Mouse (Mus musculus) gastrocnemius, adult 18-20 months (tissue): ENCODE measurements around the gene Pcdh7. TPM values are rescaled to one million over a fixed set of nuclear protein-coding genes. Genes with fewer than 3 reads are reported as not detected.
"Not testable (repeated sequence)": the region's sequence is repeated elsewhere in the genome, so short reads cannot be mapped to it uniquely, and the experiment has no call there.

Experiments
- DNase-seq: peaks from one replicate; pipeline ENCODE4 v3.0.0; 2021; ENCODE audit warnings: low spot score
- long read RNA-seq, 2 experiments: library from polyadenylated mRNA; stranded (forward); transcript quantifications; one replicate each; pipeline ENCODE4 v2.0.0; 2021
- total RNA-seq, 2 experiments: library from RNA; stranded (reverse); gene quantifications; 2 replicates each; pipeline ENCODE4 v1.2.3; 2021

The Pcdh7 gene
- total RNA-seq = 1 to 10 TPM; 2.5 to 3.7 TPM
- long read RNA-seq, experiment 1 = 0 reads
- long read RNA-seq, experiment 2 = 0 reads

GRCm38 (mm10) chr5:57717906-57718875 lies at the start of gene Pcdh7:
Gene Pcdh7 (plus strand): TSS chr5:57717967.
- DNase-seq = peak; percentile 30

DNA sequence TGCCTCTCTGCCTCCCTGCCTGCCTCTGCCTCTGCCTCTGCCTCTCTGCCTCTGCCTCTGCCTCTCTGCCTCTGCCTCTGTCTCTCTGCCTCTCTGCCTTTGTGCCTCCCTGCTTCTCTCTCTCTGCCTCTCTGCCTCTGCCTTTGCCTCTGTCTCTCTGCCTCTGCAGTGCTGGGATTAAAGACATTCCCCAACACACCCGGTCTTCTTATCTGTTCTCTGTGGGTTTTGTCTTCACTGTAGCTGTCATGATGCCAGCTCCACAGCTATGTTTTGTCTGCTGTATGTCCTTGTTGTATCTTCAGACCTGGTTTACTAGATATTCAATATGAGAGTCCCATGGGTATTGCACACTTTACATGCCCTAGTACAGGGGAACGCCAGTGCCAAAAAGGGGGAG lies 40.8 kb upstream of the Pcdh7 start:
- DNase-seq = not testable (repeated sequence)

- DNase-seq = no peak
These were observed 9.4 kb upstream of the Pcdh7 start for GRCm38 (mm10) chr5:57708396-57708795.

DNA sequence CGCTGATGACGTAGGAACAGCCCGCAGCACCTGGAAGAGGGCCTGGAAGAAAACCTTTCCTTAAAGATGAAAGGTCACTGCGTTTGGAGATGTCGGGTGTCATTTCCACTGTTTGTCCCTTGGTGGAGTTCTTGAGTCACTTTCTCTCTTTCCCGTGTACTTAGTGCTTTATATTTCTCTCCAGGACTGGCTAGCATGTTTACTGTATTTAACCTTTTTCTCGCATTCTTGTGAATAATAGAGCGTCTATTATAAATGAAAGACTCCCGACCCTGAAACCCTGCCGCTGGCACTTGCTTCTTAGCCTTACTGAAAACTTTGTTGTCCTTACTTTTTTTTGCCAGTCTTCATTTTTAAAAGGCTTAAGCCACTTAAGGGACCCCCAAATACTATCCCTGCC lies 3.8 kb upstream of the Pcdh7 start:
- peak; percentile 21 for DNase-seq

- DNase-seq = peak; percentile 15
These were observed 2.9 kb upstream of the Pcdh7 start for GRCm38 (mm10) chr5:57714621-57715523.

DNA sequence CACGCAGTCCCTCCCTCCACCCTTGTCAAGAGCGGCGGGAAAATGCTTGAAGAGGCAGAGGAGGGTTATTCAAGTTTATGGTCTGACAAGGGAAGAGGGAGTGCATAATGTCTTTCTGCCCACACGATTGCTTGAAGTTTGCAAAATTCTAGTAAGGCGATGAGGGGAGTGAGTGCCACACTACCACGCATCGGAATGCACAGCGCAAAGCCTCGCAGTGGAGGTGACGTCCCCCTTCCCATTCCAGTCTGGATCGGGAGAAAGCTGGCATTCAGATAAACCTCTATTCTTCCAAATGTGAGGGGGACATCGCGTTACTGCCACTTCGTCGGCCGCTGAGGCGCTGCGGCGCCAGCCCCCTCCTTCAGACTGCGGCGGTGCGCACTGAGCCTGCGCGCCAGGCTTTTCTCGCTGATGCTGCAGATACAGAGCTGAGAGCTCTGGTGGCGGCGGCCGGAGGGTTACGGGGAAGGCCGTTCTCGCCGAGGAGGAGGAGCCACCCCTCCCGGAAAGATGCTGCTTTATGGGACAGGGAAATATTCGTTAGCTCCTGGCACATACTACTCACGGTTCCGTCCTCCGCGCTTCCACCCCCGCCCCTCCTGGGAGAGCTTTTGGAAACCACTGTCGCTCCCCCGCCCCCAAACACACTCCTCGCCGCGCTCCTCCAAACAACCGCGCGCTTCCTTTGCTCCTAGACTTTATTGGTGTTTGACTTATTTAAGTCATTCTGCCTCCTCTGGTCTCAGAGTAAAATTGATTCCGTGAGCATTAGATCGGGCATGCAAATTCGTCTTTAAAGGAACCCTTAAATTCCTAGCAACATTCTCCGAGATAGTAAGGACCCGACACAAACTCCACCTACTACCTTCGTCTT lies 2.0 kb upstream of the Pcdh7 start:
- DNase-seq = peak; percentile 59

DNA sequence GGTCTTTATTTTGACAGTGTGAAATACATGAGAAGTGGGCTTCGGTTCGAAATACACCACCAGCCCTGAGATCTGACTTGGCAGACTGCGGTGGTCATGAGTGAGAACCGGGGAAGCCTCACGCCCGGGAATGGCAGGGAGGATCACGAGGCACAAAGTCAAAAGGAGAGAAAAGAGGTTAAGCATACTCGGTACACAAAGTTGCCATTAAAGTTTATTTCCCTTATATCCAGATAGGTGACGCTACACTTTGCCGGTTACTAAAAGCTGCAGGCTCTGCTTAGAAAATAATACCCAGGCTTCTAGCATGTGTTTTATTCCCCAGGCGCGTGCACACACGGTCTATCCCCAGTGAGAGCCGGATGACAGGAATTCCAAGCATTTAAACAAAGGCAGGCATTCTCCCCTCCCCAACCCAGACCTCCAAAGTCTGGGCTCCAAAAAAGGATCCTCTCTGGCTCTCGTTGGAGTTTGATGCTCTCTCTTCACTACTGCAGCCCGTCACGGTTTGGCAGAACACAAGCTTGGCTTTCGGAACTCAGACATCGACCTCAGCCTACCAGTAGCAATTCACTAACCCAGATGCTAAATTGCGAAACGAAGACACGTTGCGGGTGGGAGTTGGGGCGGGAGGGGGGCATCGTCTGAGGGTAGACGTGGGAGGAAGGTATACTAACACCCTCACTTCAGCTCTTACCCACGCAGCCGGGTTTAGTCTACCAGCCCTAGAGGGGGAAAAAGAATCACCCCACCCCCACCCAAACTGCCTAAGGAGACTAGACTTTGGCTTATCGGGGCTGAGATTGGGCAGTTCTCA lies 1.1 kb upstream of the Pcdh7 start:
- peak; percentile 35 for DNase-seq

DNA sequence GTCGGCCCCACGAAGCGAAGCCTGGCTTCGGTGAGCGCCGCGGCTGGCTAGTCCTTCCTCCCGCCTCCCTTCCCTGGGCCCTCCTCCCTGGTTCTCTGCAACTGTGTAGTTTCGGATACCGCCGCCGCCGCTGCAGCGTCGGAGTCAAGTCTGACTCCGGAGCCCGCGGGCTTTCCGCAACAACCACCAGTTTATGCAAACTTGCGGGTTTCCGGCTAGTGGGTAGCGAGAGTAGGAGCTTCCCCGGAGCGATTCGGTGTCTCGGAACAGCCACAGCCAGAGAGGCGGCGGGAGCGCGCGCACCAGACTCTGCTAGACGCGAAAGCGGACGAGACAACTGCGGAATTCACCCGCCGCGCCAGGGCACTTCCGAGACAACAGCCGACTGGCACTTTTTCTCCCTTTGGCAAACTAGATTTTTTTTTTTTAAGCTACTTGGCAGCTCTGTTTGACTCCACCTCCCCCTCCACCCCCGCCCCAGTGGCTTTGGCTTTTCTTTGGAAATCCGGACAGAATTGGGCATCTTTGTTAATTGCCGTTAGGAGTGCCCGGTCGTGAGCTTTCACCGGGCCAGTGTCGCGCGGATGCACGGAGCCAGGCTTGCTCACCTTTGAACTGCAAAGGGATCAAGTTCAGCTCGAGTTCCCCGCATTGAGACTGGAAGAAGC lies 395 bp upstream of the Pcdh7 start:
- peak; percentile 26 for DNase-seq

- DNase-seq = peak; percentile 25
These were observed 1.3 kb downstream of the Pcdh7 start for GRCm38 (mm10) chr5:57718876-57719593.

- peak; percentile 39 for DNase-seq
These were observed 1.9 kb downstream of the Pcdh7 start for GRCm38 (mm10) chr5:57719594-57720185.

GRCm38 (mm10) chr5:57720206-57720880 lies 2.6 kb downstream of the Pcdh7 start:
- no peak for DNase-seq

DNA sequence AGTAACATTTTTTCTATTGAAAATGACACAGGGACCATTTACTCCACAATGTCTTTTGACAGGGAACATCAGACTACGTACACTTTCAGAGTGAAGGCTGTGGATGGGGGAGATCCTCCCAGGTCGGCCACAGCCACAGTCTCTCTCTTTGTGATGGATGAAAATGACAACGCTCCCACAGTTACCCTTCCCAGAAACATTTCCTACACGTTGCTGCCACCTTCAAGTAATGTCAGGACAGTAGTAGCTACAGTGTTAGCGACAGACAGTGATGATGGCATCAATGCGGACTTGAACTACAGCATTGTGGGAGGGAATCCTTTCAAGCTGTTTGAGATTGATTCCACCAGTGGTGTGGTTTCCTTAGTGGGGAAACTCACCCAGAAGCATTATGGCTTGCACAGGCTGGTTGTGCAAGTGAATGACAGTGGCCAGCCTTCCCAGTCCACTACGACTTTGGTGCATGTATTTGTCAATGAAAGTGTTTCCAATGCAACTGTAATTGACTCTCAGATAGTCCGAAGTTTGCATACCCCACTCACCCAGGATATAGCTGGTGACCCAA lies 3.5 kb downstream of the Pcdh7 start:
- DNase-seq = no peak

GRCm38 (mm10) chr5:57721927-57722326 lies 4.2 kb downstream of the Pcdh7 start:
- DNase-seq = no peak

DNA sequence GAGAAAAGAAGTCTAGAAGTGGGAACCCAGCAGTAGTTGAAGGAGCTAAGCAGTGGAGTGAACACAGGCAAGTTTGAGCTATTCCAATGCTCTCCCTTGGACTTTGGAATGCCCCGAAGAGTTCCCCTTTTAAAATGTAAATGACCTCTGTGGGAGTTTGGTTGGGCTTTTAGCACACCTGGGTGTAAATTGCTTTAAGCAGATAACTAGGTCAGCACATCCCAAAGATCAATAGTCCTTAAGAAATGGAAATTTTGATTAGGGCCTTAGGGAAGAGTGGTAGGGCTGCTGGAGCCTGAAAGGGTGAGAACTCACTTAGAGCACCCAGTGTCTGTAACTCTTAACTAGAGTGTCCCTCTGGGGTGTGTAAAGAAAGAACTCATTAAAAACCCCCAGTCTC lies 15.7 kb downstream of the Pcdh7 start:
- DNase-seq = no peak

DNA sequence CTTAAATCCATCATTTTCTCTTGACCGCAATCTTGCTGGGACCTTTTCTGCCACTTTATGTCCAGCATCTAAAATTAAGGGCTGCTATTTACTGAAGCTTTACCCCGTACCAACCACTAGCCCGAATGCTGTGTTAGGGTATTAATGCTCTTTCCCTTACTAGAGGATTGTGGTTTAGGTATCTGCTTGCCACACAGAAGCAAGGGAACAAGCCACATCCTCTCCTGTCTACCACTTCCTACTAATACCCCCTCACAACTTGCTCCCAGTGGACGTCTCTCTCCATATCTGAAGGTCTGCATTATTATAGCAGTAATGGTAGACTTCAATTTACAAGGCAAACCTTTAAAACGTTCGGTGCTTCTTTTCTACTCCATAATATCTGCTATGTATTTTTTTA lies 18.0 kb downstream of the Pcdh7 start:
- DNase-seq = no peak

GRCm38 (mm10) chr5:57742924-57743323 lies 25.2 kb downstream of the Pcdh7 start:
- DNase-seq = peak; percentile 15

GRCm38 (mm10) chr5:57743956-57744661 lies 26.3 kb downstream of the Pcdh7 start:
- no peak for DNase-seq
